Mouse (Mus musculus): ENCODE data around the gene Olfr907. TPM values are rescaled to one million over a fixed set of nuclear protein-coding genes. Genes with fewer than 3 reads are reported as not detected.

Gene Olfr907
- total and polyA plus RNA-seq, 3 experiments = 0.11 TPM; not detected in 2

- Histone ChIP-seq H3K27me3 (replicated peaks) (no peaks in the 10 kb centered on the region), H3K9me3 (replicated peaks; ENCODE audit: low read length) (no peaks in the 10 kb centered on the region), H3K4me1 (ENCODE audit: control insufficient read depth in 1 of 2, insufficient read depth in 2 of 2) (no peaks in the 10 kb centered on the region), H3K79me2 (replicated peaks; ENCODE audit: control insufficient read depth, extremely low read depth, insufficient read depth, poor library complexity, severe bottlenecking) (no peaks in the 10 kb centered on the region), H3K9ac (ENCODE audit: insufficient read depth, low read depth) (no peak within 1 kb of the TSS), H3K27ac (ENCODE audit: insufficient read depth, low read depth) (no peak within 1 kb of the TSS), H3K4me3 (replicated peaks in 1 of 3; ENCODE audit: low read depth in 2 of 3, low read length in 2 of 3, poor library complexity in 1 of 3) (no peak within 1 kb of the TSS), H3K36me3 (replicated peaks in 1 of 2; ENCODE audit: control insufficient read depth in 1 of 2, insufficient read depth in 1 of 2, low read length in 1 of 2) (no peaks in the 10 kb centered on the region), H3K4me2 (ENCODE audit: insufficient read depth, low read depth, poor library complexity, severe bottlenecking) (no peak within 1 kb of the TSS)
- TF ChIP-seq ELF1 (IDR thresholded peaks at IDR 0.05; ENCODE audit: low read depth, low read length) = no peak
- no peak for TF ChIP-seq RCOR1 (conservative IDR thresholded peaks at IDR 0.05; ENCODE audit: low read depth, low read length)
- no peak for TF ChIP-seq NRF1 (IDR thresholded peaks at IDR 0.05; ENCODE audit: low read depth, low read length)
- TF ChIP-seq POLR2AphosphoS2 (IDR thresholded peaks at IDR 0.05; ENCODE audit: low read depth, low read length) = no peak
- TF ChIP-seq MEF2A (IDR thresholded peaks at IDR 0.05; ENCODE audit: borderline replicate concordance, low read depth, low read length) = no peak
- TF ChIP-seq JUND (conservative IDR thresholded peaks at IDR 0.05; ENCODE audit: low read depth, low read length) = no peak
- TF ChIP-seq GABPA (IDR thresholded peaks at IDR 0.05; ENCODE audit: insufficient replicate concordance, low read depth, low read length) = no peak
- TF ChIP-seq KAT2A (IDR thresholded peaks at IDR 0.05; ENCODE audit: insufficient replicate concordance, low read length) = no peak
- no peak for TF ChIP-seq MYC (IDR thresholded peaks at IDR 0.05; ENCODE audit: low read depth, low read length)
- no peak for TF ChIP-seq POLR2A (IDR thresholded peaks at IDR 0.05; ENCODE audit: low read depth, low read length)
- no peak for TF ChIP-seq E2F4 (IDR thresholded peaks at IDR 0.05; ENCODE audit: insufficient replicate concordance, low read depth, low read length)
- no peak for TF ChIP-seq SMC3 (IDR thresholded peaks at IDR 0.05; ENCODE audit: low read depth, low read length)
- no peak for TF ChIP-seq ZNF384 (IDR thresholded peaks at IDR 0.05; ENCODE audit: low read depth, low read length)
- TF ChIP-seq CTCF (conservative IDR thresholded peaks at IDR 0.05 in 1 of 2, IDR thresholded peaks at IDR 0.05 in 1 of 2; ENCODE audit: low read depth in 2 of 2, low read length in 2 of 2) = no peak
- dilution Hi-C loops (cut with MboI; ENCODE audit: extremely low pct_ligation_motif_present, extremely low pct_unique_long_range_greater_than_20kb, low sequenced_read_pairs) (no loop called here), in situ Hi-C loops (cut with MboI; ENCODE audit: low pct_ligation_motif_present, low pct_unique_long_range_greater_than_20kb, low sequenced_read_pairs) (no loop called here)
- DNase-seq (ENCODE audit: extremely low read depth) = no peak
These were observed 8.8 kb upstream of the Olfr907 start, which contains the start of gene Olfr906 for GRCm38 (mm10) chr9:38486785-38487184. TSS of gene Olfr906 (plus strand) at chr9:38487085.

GRCm38 (mm10) chr9:38512353-38512752 lies 16.8 kb downstream of the Olfr907 start:
- no peak for DNase-seq (ENCODE audit: extremely low read depth)
- Histone ChIP-seq H3K9ac (ENCODE audit: insufficient read depth, low read depth) (no peak overlapping the region), H3K4me2 (ENCODE audit: insufficient read depth, low read depth, poor library complexity, severe bottlenecking) (no peak overlapping the region), H3K27ac (ENCODE audit: insufficient read depth, low read depth) (no peak overlapping the region), H3K27me3 (replicated peaks) (no peaks in the 10 kb centered on the region), H3K9me3 (replicated peaks; ENCODE audit: low read length) (no peaks in the 10 kb centered on the region), H3K79me2 (replicated peaks; ENCODE audit: control insufficient read depth, extremely low read depth, insufficient read depth, poor library complexity, severe bottlenecking) (no peaks in the 10 kb centered on the region), H3K4me3 (replicated peaks in 1 of 3; ENCODE audit: low read depth in 2 of 3, low read length in 2 of 3, poor library complexity in 1 of 3) (no peak overlapping the region), H3K4me1 (ENCODE audit: control insufficient read depth in 1 of 2, insufficient read depth in 2 of 2) (no peaks in the 10 kb centered on the region), H3K36me3 (replicated peaks in 1 of 2; ENCODE audit: control insufficient read depth in 1 of 2, insufficient read depth in 1 of 2, low read length in 1 of 2) (no peaks in the 10 kb centered on the region)
- TF ChIP-seq USF2 (conservative IDR thresholded peaks at IDR 0.05; ENCODE audit: low read depth, low read length) = no peak
- TF ChIP-seq RCOR1 (conservative IDR thresholded peaks at IDR 0.05; ENCODE audit: low read depth, low read length) = no peak
- no peak for TF ChIP-seq MYC (IDR thresholded peaks at IDR 0.05; ENCODE audit: low read depth, low read length)
- no peak for TF ChIP-seq EP300 (IDR thresholded peaks at IDR 0.05; ENCODE audit: low read length)
- in situ Hi-C loops (cut with MboI; ENCODE audit: low pct_ligation_motif_present, low pct_unique_long_range_greater_than_20kb, low sequenced_read_pairs) = no loop called here
- dilution Hi-C loops (cut with MboI; ENCODE audit: extremely low pct_ligation_motif_present, extremely low pct_unique_long_range_greater_than_20kb, low sequenced_read_pairs) = no loop called here

Data from CH12.LX (cell line).